Mouse (Mus musculus) left cerebral cortex, adult 8-10 months (tissue): ENCODE measurements around the gene Ifi203. TPM values are rescaled to one million over a fixed set of nuclear protein-coding genes. Genes with fewer than 3 reads are reported as not detected.
A peak's percentile ranks its signal among the peaks of the same experiment; 100 is the strongest.
"Not testable (repeated sequence)": the region's sequence is repeated elsewhere in the genome, so short reads cannot be mapped to it uniquely, and the experiment has no call there.

Experiments
- DNase-seq, 2 experiments: peaks; one replicate each; pipeline ENCODE4 v3.0.0; 2022; ENCODE audit warnings: low spot score in 2 of 2
- total RNA-seq, 4 experiments: library from RNA; stranded (reverse); gene quantifications; 2 replicates each; pipeline ENCODE4 v1.2.4; 2022

The Ifi203 gene
- total RNA-seq: under 1 TPM; 0.65 to 0.87 (median 0.69) TPM

DNA sequence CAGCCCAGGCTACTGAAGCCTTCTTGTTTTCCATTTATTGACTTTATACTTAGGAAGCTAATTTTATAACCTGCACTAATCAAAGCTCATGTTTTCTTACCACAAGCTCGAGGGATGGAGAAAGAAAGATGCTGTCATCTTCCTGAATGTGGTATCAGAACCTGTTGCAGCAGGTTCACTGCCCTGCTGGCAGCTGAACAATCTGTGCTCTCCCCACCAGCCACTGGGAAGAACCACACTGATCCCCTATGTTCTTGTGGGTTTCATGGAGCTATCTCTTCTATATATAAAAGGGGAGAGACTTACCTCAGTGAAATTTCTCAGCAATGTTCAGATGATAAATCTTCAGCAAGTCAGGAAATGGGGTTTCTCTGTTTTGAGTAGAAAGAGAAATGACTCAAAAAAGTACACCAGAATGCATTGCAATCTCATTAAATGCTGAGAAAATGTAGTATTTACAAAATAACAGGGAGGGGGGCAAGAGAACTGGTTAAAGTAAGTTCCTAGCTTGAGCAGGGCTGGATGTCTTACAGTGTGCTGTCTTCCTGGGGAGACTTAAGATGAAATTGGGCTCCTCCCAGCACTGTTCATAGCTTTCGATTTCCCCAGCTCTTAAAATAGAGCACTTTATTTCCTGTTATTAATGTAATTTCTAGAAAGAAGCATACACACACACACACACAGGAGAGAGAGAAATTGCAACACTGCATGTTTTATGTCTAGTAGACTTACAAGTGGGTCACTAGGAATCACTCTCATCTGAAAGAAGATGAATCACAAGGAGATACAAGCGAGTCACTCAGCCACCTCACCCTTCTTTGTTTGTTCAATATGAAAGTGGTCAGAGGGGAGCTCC lies at the start of gene Ifi203, which contains the start of gene Mndal:
Gene Ifi203, minus strand, starts transcription at position 749 of the 856 bp plus-strand sequence.
Gene Mndal, minus strand, starts transcription at position 568 of the 856 bp plus-strand sequence.
- not testable (repeated sequence) for DNase-seq

- not testable (repeated sequence) for DNase-seq
These were observed 40.3 kb upstream of the Ifi203 start, which contains the start of gene Ifi202b for GRCm38 (mm10) chr1:173982694-173983305. TSS of gene Ifi202b (minus strand) at chr1:173982744.

DNA sequence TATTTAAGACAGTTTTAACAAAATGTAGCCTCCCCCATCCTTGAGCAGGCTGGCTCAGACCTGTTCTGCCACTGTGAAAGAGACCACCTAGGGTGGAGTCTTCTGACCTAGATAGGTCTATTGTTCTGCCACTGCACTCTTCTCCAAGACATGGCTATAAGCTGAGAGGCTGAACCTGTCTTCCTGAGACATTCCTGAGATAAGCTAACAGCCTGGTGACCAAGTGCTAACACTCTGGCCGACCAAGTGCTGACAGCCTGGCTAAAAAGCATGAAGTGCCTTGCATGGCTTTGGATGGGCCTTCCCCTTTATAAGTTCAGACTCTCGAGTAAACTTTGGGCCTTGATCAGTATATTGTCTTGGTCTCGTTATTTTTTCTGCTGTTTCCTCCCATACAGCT lies 38.6 kb upstream of the Ifi203 start:
- not testable (repeated sequence) for DNase-seq

DNA sequence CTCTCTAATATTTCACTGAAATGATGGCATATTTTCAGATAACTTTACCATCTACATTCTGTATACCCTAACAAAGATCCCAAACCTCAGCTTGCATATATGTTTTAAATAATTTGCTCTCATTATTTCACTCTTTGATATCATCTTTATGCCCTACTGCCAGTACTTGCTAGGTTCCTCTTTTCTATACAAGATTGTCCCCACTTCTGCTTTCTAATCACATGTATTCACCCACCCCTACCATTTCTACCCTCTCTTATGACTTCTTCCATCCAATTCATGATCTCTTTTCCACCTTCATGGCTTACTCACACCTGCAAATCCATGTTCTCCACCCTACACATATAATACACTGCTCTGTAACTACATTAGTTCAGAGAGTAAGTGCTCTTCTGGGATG lies 35.1 kb upstream of the Ifi203 start:
- DNase-seq: no peak

GRCm38 (mm10) chr1:173973111-173973510 lies 30.6 kb upstream of the Ifi203 start:
- DNase-seq: peak in 1 of 2 experiments; percentile 16

GRCm38 (mm10) chr1:173961491-173961890 lies 19.0 kb upstream of the Ifi203 start:
- DNase-seq: not testable (repeated sequence)

GRCm38 (mm10) chr1:173959998-173960397 lies 17.5 kb upstream of the Ifi203 start:
- DNase-seq: not testable (repeated sequence)

DNA sequence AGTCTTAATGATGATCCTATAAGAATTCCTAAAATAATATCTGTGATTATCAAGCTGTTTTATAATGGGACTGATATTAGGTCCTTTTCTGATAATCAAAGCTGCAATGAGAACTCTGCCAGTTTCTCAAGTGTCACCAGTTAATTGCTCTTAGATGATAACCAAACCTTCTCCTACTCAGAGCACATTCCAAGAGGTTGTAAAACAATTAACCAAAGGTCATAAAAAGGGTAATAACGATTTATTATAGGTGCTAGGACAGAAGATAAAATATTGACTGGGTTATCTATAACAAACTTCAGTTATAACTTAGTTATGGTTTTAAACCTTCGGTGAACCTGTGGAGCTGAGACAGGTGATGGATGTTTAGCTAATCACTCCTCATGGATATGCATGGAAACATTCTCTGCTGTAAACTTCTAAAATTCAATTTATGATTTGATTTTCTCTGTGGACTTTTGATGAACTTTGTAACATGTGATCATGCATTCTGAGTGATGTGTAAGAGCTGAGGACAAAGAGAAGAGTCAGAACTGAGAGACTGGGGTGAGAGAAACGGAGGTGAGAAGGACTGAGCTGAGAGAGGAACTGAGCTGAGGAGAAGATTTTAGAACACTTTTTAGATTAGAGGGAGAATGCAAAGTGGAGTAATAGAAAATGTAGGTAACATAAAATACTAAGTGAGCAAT lies 13.5 kb upstream of the Ifi203 start:
- not testable (repeated sequence) for DNase-seq

- DNase-seq: no peak
These were observed 12.8 kb upstream of the Ifi203 start for GRCm38 (mm10) chr1:173955071-173955796.

DNA sequence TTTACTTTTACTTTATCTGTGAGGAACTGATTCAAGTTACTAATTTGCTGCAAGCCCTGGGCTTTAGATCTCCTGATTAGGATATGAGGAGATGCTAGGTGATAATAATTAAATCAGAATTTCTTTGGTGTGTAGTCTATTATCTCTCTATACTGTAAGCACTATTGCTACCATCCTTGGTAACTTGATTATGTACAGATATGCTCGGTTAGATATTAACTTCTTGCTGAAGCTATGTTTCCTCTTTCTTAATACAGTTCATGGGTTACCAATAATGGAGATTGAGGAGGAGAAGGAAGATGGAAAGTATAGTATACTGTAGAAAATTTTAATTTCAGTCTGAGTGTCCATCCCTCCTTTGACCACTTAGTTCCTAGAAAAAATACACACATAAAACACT lies 11.1 kb upstream of the Ifi203 start:
- no peak for DNase-seq

GRCm38 (mm10) chr1:173949044-173949443 lies 6.6 kb upstream of the Ifi203 start:
- DNase-seq: not testable (repeated sequence)

DNA sequence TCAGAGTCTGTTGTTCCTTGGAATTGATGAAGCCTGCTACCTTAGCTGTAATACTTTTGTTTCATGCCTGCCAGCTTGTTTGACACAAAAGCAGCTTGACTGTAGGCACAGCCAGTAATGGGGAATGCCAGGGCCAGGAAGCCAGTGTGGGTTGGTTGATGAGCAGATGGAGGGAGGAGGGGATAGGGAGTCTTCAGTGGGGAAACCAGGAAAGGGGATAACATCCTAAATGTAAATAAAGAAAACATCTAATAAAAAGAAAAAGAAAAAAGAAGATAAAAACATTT lies 251 bp upstream of the Ifi203 start:
- DNase-seq: not testable (repeated sequence)

DNA sequence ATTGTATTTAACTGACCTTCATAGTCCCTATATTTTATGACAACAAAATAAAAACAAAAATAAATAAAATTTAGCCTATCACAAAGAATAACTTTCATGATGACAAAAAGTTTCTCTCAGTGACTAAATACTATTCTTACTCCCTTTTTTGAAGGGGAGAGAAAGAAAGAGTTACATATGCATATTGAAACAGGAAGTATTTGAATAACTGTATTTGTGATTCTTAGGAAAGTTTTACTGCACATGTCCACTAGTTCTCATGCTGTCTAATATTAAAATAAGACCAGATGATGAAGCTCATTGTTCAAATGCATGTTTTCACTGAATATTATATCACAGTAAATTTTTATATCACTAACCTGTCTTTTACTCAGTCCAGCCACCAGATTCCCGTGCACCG lies 950 bp downstream of the Ifi203 start:
- not testable (repeated sequence) for DNase-seq

- DNase-seq: not testable (repeated sequence)
These were observed 23.2 kb downstream of the Ifi203 start for GRCm38 (mm10) chr1:173919279-173919678.

DNA sequence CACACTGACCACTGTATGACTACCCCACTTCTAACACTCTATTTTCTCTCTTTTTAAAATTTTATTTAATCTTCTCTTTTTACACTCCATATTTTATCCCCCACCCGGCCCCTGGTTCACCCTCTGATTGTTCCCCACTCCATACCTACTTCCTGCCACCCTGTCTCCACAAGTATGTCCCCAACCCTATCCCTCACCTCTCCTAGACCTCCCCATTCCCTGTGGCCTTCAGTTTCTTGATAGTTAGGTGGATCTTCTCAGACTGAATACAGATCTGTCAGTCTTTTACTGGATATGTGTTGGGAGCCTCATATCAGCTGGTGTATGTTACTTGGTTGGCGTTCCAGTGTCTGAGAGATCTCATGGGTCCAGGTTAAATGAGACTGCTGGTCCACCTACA lies 27.9 kb downstream of the Ifi203 start:
- DNase-seq: no peak

DNA sequence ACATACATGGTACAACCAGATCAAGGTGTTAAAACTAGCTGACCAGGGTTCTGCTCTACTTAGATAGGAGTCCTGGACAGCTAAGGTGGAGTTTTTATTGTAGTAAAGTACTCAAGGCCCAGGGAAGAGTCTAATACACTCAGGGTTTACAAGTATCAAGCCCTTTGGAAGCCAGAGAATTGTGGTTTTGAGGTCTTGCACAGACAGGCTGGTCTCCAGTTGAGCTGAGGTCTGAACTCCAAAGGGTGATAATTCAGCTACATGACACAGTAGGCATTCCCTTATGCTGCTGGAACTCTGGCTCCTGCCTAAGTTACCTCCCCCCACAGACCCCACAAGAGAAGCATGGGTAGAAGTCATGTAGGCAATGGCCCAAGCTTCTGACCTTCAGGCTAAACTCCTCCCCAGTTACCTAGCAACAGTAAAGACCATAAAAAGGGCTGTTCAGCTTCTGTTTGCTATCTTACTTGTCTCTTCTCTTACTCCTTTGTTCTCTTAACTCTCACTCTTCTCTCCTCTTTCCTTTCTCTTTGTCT lies 29.1 kb downstream of the Ifi203 start:
- DNase-seq: not testable (repeated sequence)

GRCm38 (mm10) chr1:173912548-173913255 lies 29.8 kb downstream of the Ifi203 start, which contains the start of gene Ifi211:
TSS of gene Ifi211 (minus strand) at chr1:173913046.
- DNase-seq: not testable (repeated sequence)

DNA sequence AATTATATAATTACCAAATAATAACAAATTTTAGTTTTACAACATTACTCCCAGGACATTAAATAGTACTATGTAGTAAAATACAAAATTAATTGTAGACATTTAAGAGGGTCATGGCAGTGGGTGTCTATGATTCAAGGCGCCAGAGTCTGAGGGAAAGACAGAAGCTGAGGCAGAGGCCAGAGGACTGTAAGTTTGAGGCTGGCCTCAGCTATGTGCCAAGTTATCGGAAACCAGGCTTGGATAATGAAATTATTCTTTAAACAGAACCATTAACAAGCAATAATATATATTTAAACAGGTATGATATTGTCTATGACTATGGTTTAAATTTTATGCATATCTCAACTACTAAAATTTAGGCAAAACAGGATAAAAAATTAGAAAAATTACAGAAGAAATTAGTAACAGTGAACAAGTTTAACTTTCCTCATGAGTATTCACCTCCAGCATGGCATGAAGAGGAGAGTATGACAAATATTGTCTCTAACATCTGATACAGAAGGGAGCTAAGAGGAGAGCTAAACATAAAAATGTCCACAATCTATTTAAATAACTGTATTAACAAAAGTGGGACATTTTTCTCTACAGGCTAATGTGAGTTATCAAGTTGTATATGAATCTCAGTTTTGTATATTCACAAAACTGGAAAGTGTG lies 30.5 kb downstream of the Ifi203 start:
- DNase-seq: no peak

- not testable (repeated sequence) for DNase-seq
These were observed 34.1 kb downstream of the Ifi203 start for GRCm38 (mm10) chr1:173908390-173908789.

- DNase-seq: not testable (repeated sequence)
These were observed 36.6 kb downstream of the Ifi203 start for GRCm38 (mm10) chr1:173905885-173906284.
